Mouse (Mus musculus) MEL (cell line): ENCODE measurements around the gene Sash1. TPM values are rescaled to one million over a fixed set of nuclear protein-coding genes. Genes with fewer than 3 reads are reported as not detected.

Source experiments
- DNase-seq: peaks from one replicate; pipeline ENCODE4 v3.0.0; 2011; ENCODE audit warnings: low read depth, low spot score
- H3K27ac ChIP-seq: 2 replicates; pipeline ENCODE4 v1.5.1; 2012; ENCODE audit warnings: low read depth, mild to moderate bottlenecking, control low read depth, low read length, moderate library complexity; ENCODE audit not compliant: control insufficient read depth
- H3K27me3 ChIP-seq, 2 experiments: fragments of 150-350 bp in 1 of 2; sonication (generic) in 1 of 2; 2 replicates each; pipeline ENCODE4 v1.6.1; 2012; ENCODE audit warnings: low read length in 2 of 2, mild to moderate bottlenecking in 2 of 2, improper control_type of control experiment in 1 of 2, moderate library complexity in 1 of 2; ENCODE audit not compliant: insufficient read depth in 2 of 2, control insufficient read depth in 1 of 2
- H3K36me3 ChIP-seq, 2 experiments: 2 replicates each; pipeline ENCODE4 v1.6.1; 2012 to 2014; ENCODE audit warnings: low read length in 2 of 2, improper control_type of control experiment in 1 of 2, inconsistent platforms in 1 of 2, mild to moderate bottlenecking in 1 of 2; ENCODE audit not compliant: insufficient read depth in 2 of 2, control insufficient read depth in 1 of 2
- H3K4me1 ChIP-seq, 2 experiments: fragments of 150-350 bp in 1 of 2; sonication (generic) in 1 of 2; 2 replicates each; pipeline ENCODE4 v1.6.1; 2012; ENCODE audit warnings: low read length in 2 of 2, improper control_type of control experiment in 1 of 2, mild to moderate bottlenecking in 1 of 2; ENCODE audit not compliant: insufficient read depth in 2 of 2, control insufficient read depth in 1 of 2
- H3K4me3 ChIP-seq, 2 experiments: fragments of 150-350 bp in 1 of 2; sonication (generic) in 1 of 2; 2 replicates each; pipeline ENCODE4 v1.5.1; 2012; ENCODE audit warnings: low read depth in 2 of 2, low read length in 2 of 2, mild to moderate bottlenecking in 2 of 2, moderate library complexity in 2 of 2, control low read depth in 1 of 2, improper control_type of control experiment in 1 of 2; ENCODE audit not compliant: control insufficient read depth in 1 of 2, insufficient read depth in 1 of 2
- H3K79me2 ChIP-seq: 2 replicates; pipeline ENCODE4 v1.6.1; 2012; ENCODE audit warnings: mild to moderate bottlenecking, low read length, moderate library complexity; ENCODE audit not compliant: control insufficient read depth, poor library complexity, insufficient read depth
- H3K9ac ChIP-seq: 2 replicates; pipeline ENCODE4 v1.6.1; 2012; ENCODE audit warnings: low read depth, mild to moderate bottlenecking, control low read depth, low read length, moderate library complexity; ENCODE audit not compliant: control insufficient read depth, poor library complexity, severe bottlenecking
- H3K9me3 ChIP-seq: fragments of 150-350 bp; sonication (generic); replicated peaks from 2 replicates; pipeline ENCODE4 v1.6.1; 2012; ENCODE audit warnings: mild to moderate bottlenecking, low read length, improper control_type of control experiment, moderate library complexity; ENCODE audit not compliant: insufficient read depth
- E2F4 ChIP-seq: IDR thresholded peaks from 2 replicates; pipeline ENCODE4 v1.6.1; 2011; ENCODE audit warnings: low read depth, low read length, improper control_type of control experiment, borderline replicate concordance
- ELF1 ChIP-seq: IDR thresholded peaks from 2 replicates; pipeline ENCODE4 v1.6.1; 2014; ENCODE audit warnings: low read depth, mild to moderate bottlenecking, inconsistent platforms, low read length, improper control_type of control experiment, moderate library complexity
- ETS1 ChIP-seq: IDR thresholded peaks from 2 replicates; pipeline ENCODE4 v1.6.1; 2012; ENCODE audit warnings: low read depth, mild to moderate bottlenecking, inconsistent platforms, low read length, improper control_type of control experiment, moderate library complexity
- HCFC1 ChIP-seq: IDR thresholded peaks from 2 replicates; pipeline ENCODE4 v1.6.1; 2012; ENCODE audit warnings: low read depth, mild to moderate bottlenecking, inconsistent platforms, low read length, improper control_type of control experiment, moderate library complexity
- JUND ChIP-seq: IDR thresholded peaks from 2 replicates; pipeline ENCODE4 v1.6.1; 2011; ENCODE audit warnings: low read depth, mild to moderate bottlenecking, improper control_type of control experiment, low read length
- KAT2A ChIP-seq: conservative IDR thresholded peaks from 2 replicates; pipeline ENCODE4 v1.6.1; 2012; ENCODE audit warnings: low read depth, low read length, improper control_type of control experiment, inconsistent platforms
- MAX ChIP-seq: IDR thresholded peaks from 2 replicates; pipeline ENCODE4 v1.6.1; 2011; ENCODE audit warnings: low read length, improper control_type of control experiment
- MAZ ChIP-seq: IDR thresholded peaks from 2 replicates; pipeline ENCODE4 v1.6.1; 2012; ENCODE audit warnings: low read depth, mild to moderate bottlenecking, inconsistent platforms, low read length, improper control_type of control experiment
- MXI1 ChIP-seq: IDR thresholded peaks from 2 replicates; pipeline ENCODE4 v1.6.1; 2011; ENCODE audit warnings: mild to moderate bottlenecking, low read depth, low read length, improper control_type of control experiment
- MYB ChIP-seq: IDR thresholded peaks from 2 replicates; pipeline ENCODE4 v1.6.1; 2011; ENCODE audit warnings: mild to moderate bottlenecking, low read depth, low read length, improper control_type of control experiment
- MYC ChIP-seq: IDR thresholded peaks from 2 replicates; pipeline ENCODE4 v1.6.1; 2011; ENCODE audit warnings: low read depth, mild to moderate bottlenecking, low read length, improper control_type of control experiment, moderate library complexity
- POLR2A ChIP-seq, 2 experiments: IDR thresholded peaks; 2 replicates each; pipeline ENCODE4 v1.6.1; 2011 to 2012; ENCODE audit warnings: low read length in 2 of 2, mild to moderate bottlenecking in 2 of 2, control low read depth in 1 of 2, improper control_type of control experiment in 1 of 2, low read depth in 1 of 2, moderate library complexity in 1 of 2; ENCODE audit not compliant: control insufficient read depth in 1 of 2, insufficient read depth in 1 of 2, poor library complexity in 1 of 2
- POLR2AphosphoS2 ChIP-seq: IDR thresholded peaks from 2 replicates; pipeline ENCODE4 v1.6.1; 2011; ENCODE audit warnings: low read length, improper control_type of control experiment
- POLR2AphosphoS5 ChIP-seq: IDR thresholded peaks from 2 replicates; pipeline ENCODE4 v1.6.1; 2012; ENCODE audit warnings: low read depth, borderline replicate concordance, mild to moderate bottlenecking, inconsistent platforms, low read length, moderate library complexity, mixed read lengths
- SIN3A ChIP-seq: IDR thresholded peaks from 2 replicates; pipeline ENCODE4 v1.6.1; 2012; ENCODE audit warnings: low read length, improper control_type of control experiment, inconsistent platforms
- SMC3 ChIP-seq: IDR thresholded peaks from 2 replicates; pipeline ENCODE4 v1.6.1; 2011; ENCODE audit warnings: low read depth, low read length, improper control_type of control experiment
- TAL1 ChIP-seq: IDR thresholded peaks from 2 replicates; pipeline ENCODE4 v1.6.1; 2012; ENCODE audit warnings: mild to moderate bottlenecking, inconsistent platforms, low read length, moderate library complexity, mixed read lengths
- TBP ChIP-seq: IDR thresholded peaks from 2 replicates; pipeline ENCODE4 v1.8.0; 2011; ENCODE audit warnings: low read depth, low read length, improper control_type of control experiment
- UBTF ChIP-seq: IDR thresholded peaks from 2 replicates; pipeline ENCODE4 v1.6.1; 2012; ENCODE audit warnings: low read depth, mild to moderate bottlenecking, inconsistent platforms, low read length, improper control_type of control experiment, moderate library complexity, borderline replicate concordance; ENCODE audit not compliant: insufficient read depth
- USF1 ChIP-seq: IDR thresholded peaks from 2 replicates; pipeline ENCODE4 v1.6.1; 2014; ENCODE audit warnings: low read depth, mild to moderate bottlenecking, inconsistent platforms, low read length, improper control_type of control experiment, moderate library complexity
- ZC3H11A ChIP-seq: IDR thresholded peaks from 2 replicates; pipeline ENCODE4 v1.6.1; 2012; ENCODE audit warnings: low read depth, mild to moderate bottlenecking, inconsistent platforms, low read length, improper control_type of control experiment
- ZKSCAN1 ChIP-seq: IDR thresholded peaks from 2 replicates; pipeline ENCODE4 v1.6.1; 2012; ENCODE audit warnings: low read depth, mild to moderate bottlenecking, inconsistent platforms, low read length, improper control_type of control experiment, moderate library complexity
- ZMIZ1 ChIP-seq: IDR thresholded peaks from 2 replicates; pipeline ENCODE4 v1.6.1; 2012; ENCODE audit warnings: low read depth, mild to moderate bottlenecking, inconsistent platforms, low read length, improper control_type of control experiment, moderate library complexity
- polyA plus RNA-seq, 2 experiments: library from polyadenylated mRNA; stranded (reverse) in 1 of 2; unstranded in 1 of 2; fragments of >175 nt in 1 of 2; fragments of >200 nt in 1 of 2; gene quantifications; 2 replicates each; pipeline versions ENCODE4 v1.2.1 to v1.2.4; 2012; ENCODE audit warnings: low replicate concordance in 2 of 2, low read depth in 1 of 2; ENCODE audit not compliant: insufficient read length in 2 of 2, insufficient read depth in 1 of 2, missing spikeins in 1 of 2
- total RNA-seq: library from RNA; depleted of rRNA; stranded (reverse); fragments of 300-350 nt; gene quantifications from 2 replicates; pipeline ENCODE4 v1.2.3, GENCODE M21; 2012

Gene Sash1
- total and polyA plus RNA-seq, 3 experiments: not detected

GRCm38 (mm10) chr10:8752436-8752835 lies 133.4 kb downstream of the Sash1 start:
- Histone ChIP-seq H3K9ac (no peak overlapping the region), H3K27me3 (no peaks in the 10 kb centered on the region)
- no peak for TF ChIP-seq POLR2AphosphoS5
- no peak for TF ChIP-seq MAX
- no peak for TF ChIP-seq MYC
- TF ChIP-seq SIN3A: no peak
- TF ChIP-seq USF1: no peak
- no peak for TF ChIP-seq POLR2A (IDR thresholded peaks at IDR 0.05; ENCODE audit: control insufficient read depth in 1 of 2, insufficient read depth in 1 of 2, low read depth in 1 of 2, low read length in 2 of 2, poor library complexity in 1 of 2)
- TF ChIP-seq MXI1: no peak
- no peak for TF ChIP-seq ETS1
- TF ChIP-seq ZC3H11A: no peak
- no peak for TF ChIP-seq POLR2AphosphoS2
- TF ChIP-seq E2F4: no peak
- no peak for TF ChIP-seq KAT2A
- TF ChIP-seq MAZ: no peak
- TF ChIP-seq TBP: no peak
- no peak for TF ChIP-seq TAL1
- TF ChIP-seq HCFC1: no peak
- TF ChIP-seq JUND: no peak
- no peak for TF ChIP-seq MYB
- TF ChIP-seq, all 39 proteins: peak for 0
- no peak overlapping the region for H3K4me3 ChIP-seq
- no peaks in the 10 kb centered on the region for H3K36me3 ChIP-seq
- no peaks in the 10 kb centered on the region for H3K9me3 ChIP-seq
- H3K79me2 ChIP-seq: no peaks in the 10 kb centered on the region
- no peak overlapping the region for H3K27ac ChIP-seq
- H3K4me1 ChIP-seq: no peaks in the 10 kb centered on the region
- DNase-seq: no peak

- H3K79me2 ChIP-seq: no peaks in the 10 kb centered on the region
- no peak overlapping the region for H3K4me3 ChIP-seq
- no peak for DNase-seq
- no peak overlapping the region for H3K9ac ChIP-seq
- H3K4me1 ChIP-seq: no peaks in the 10 kb centered on the region
- TF ChIP-seq ZMIZ1 (no peak), ZKSCAN1 (no peak), TAL1 (no peak), ELF1 (no peak), MAZ (no peak), SMC3 (no peak), UBTF (no peak), JUND (no peak), POLR2AphosphoS2 (no peak)
- H3K27me3 ChIP-seq: no peaks in the 10 kb centered on the region
- no peaks in the 10 kb centered on the region for H3K36me3 ChIP-seq
- H3K27ac ChIP-seq: no peak overlapping the region
- H3K9me3 ChIP-seq: no peaks in the 10 kb centered on the region
Observed at GRCm38 (mm10) chr10:8749537-8749936, 136.3 kb downstream of the Sash1 start.
